Mouse (Mus musculus) Muller cell, postnatal 12 days (primary cell): ENCODE measurements around the gene Cnn3.

Experiments used
- DNase-seq: peaks from one replicate; pipeline ENCODE4 v3.0.0-alpha.2; 2015; ENCODE audit errors: inconsistent ontology term

Gene Cnn3

GRCm38 (mm10) chr3:121492026-121492425 lies 65.7 kb downstream of the Cnn3 start:
- DNase-seq = no peak

DNA sequence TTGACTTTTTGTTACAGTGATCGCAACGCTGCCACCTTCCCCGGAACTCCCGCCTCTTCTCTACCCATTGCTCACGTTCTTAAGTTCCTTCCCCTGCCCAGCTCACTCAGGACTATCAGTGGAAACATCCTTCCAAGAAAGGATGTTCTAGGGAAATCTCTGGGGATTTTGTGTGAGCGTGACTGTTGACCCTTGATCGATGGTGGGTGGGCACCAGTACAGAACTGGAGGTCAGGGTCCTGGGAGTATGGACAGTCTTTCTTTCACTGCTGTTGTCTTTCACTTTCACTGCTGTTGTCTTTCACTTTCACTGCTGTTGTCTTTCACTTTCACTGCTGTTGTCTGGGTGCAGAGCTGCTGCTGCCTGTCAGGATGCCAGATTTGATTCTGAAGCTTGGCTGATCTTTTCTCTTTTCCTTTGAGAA lies 67.7 kb downstream of the Cnn3 start:
- DNase-seq = no peak

- peak; percentile 67 for DNase-seq
These were observed 73.9 kb downstream of the Cnn3 start for GRCm38 (mm10) chr3:121500225-121500624.

DNA sequence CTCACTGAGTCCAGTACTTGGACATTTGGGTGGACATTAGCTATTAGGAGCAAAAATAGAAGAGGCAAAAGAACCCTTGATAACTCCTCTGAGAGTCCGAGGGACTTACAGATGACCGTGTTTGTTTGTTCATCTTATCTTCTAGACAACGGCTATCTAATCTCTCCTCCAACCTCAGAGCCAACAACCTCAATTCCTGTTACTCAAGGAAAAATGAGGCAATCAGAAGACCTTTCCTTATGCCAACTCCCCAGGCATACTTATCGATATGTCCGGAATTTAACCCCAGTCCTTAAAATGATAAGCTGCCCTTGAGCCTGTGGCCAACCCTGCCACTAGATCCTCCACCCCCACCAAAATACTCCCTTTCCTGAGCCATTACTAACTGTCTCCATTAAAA lies 74.4 kb downstream of the Cnn3 start:
- DNase-seq = no peak

DNA sequence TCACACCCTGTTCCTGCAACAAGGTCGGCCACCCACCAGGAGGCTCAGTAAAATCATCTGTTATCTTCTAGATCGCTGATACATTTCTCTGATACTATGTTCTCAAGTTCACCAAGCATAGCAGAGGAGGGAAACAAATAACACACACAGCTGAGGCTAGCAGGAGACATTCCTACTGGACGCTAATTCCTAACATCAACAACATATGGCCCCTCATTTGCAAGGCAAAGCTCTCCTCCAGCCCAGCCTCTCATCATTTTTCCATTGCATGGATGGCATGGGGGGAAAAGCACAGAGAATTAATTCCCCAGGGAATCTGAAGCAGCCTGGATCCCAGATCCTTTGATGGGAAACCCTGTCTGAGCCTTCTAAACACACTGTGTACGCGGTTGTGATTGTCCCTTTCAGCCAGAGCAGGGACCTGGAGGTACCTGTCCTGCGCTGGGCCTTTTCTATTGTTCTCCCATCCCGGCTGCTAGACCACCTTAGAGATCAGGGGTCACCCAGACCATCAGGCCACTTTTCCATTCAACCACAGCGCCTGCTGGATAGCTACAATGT lies 78.7 kb downstream of the Cnn3 start:
- no peak for DNase-seq

DNA sequence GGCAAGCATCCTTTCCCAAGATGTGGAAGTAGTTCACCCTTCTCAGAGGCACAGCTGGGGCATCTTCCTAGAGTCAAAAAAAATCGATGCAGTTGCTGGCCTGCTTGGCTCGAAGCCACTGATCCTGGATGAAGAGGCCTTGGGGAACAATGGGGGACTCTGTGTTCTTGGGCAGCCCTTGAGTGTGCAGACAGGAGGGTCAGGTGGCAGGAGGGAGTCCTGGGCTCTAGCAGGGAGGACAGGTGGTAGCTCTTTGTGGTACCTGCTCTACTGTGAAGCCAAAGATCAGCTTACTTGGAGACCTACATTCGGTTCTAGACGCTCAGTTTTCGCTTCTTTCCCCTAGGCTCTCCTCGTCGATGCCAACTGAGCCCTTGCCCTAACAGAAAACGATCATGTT lies 79.9 kb downstream of the Cnn3 start:
- no peak for DNase-seq

- no peak for DNase-seq
These were observed 80.5 kb downstream of the Cnn3 start for GRCm38 (mm10) chr3:121506756-121507155.

- no peak for DNase-seq
These were observed 81.4 kb downstream of the Cnn3 start for GRCm38 (mm10) chr3:121507678-121508077.
